Mouse (Mus musculus): ENCODE data around the gene Vsir. TPM values are rescaled to one million over a fixed set of nuclear protein-coding genes. Genes with fewer than 3 reads are reported as not detected.
A peak's percentile ranks its signal among the peaks of the same experiment; 100 is the strongest.

Vsir gene
- total and polyA plus RNA-seq, 2 experiments from 2014 or later, result 3.4 to 15.8 TPM

DNA sequence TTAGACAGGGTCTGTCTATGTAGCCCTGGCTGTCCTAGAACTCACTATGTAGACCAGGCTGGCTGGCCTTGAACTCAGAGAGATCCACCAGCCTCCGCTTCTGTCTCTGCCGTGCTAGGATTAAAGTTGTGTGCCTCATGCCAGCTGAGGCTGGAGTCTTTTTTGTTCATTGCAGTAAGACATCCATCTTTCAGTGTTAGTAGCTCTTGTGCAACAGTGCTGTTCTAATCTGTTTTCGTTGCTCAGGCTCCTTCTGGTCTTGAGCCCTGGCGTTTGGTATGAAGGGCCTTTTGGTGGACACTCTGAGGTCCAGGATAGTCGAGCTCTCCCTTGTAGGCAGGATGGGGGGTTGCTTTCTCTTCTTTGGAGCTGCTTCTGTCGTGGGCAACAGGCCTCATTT, 16.8 kb downstream of the Vsir start:
- Histone ChIP-seq H3K4me1 (ENCODE audit: insufficient read depth, low read length) (no peaks in the 10 kb centered on the region), H3K9me3 (ENCODE audit: low read length) (no peaks in the 10 kb centered on the region), H3K36me3 (ENCODE audit: insufficient read depth, low read length) (no peaks in the 10 kb centered on the region), H3K4me3 (ENCODE audit: low read depth, low read length) (no peak overlapping the region), H3K27ac (ENCODE audit: low read depth, low read length) (no peak overlapping the region), H3K9ac (replicated peaks; ENCODE audit: low read length, poor library complexity, severe bottlenecking) (no peak overlapping the region), H3K4me2 (ENCODE audit: low read depth, low read length, poor library complexity, severe bottlenecking) (no peak overlapping the region), H3K27me3 (ENCODE audit: insufficient read depth, low read length) (no peaks in the 10 kb centered on the region)
- no peak for DNase-seq (ENCODE audit: low spot score)
- TF ChIP-seq CTCF (IDR thresholded peaks at IDR 0.05), result no peak
- 64% methylated on average over 6 of the region's 6 CpGs for WGBS
- ATAC-seq (ENCODE audit: low FRiP score), result no peak

DNA sequence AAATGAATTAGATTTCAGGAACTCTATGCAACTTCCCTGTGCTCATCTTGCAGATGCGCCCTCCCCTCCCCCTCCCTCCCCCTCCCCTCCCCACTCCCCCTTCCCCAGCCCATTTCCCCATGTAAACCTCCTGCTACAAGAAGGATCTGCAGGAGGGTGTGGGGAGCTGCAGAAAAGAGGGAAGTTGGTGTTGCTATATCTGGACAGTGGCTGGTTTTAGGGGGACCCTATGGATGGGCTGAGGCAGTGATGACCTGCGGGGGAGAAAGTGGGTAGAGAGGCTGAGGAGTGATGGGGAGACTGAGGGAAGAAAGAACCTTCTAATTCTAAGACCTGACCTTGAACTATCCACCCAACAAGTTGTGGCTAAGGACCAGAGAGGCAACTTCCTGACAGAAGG, 20.5 kb downstream of the Vsir start:
- no peak overlapping the region for H3K4me3 ChIP-seq (ENCODE audit: low read depth, low read length)
- no peaks in the 10 kb centered on the region for H3K36me3 ChIP-seq (ENCODE audit: insufficient read depth, low read length)
- H3K27me3 ChIP-seq (ENCODE audit: insufficient read depth, low read length), result no peaks in the 10 kb centered on the region
- DNase-seq (ENCODE audit: low spot score), result no peak
- no peak overlapping the region for H3K9ac ChIP-seq (replicated peaks; ENCODE audit: low read length, poor library complexity, severe bottlenecking)
- ATAC-seq (ENCODE audit: low FRiP score), result no peak
- H3K9me3 ChIP-seq (ENCODE audit: low read length), result no peaks in the 10 kb centered on the region
- WGBS, result 94% methylated on average over 2 of the region's 2 CpGs
- H3K4me2 ChIP-seq (ENCODE audit: low read depth, low read length, poor library complexity, severe bottlenecking), result no peak overlapping the region
- H3K27ac ChIP-seq (ENCODE audit: low read depth, low read length), result no peak overlapping the region
- H3K4me1 ChIP-seq (ENCODE audit: insufficient read depth, low read length), result no peaks in the 10 kb centered on the region
- TF ChIP-seq CTCF (IDR thresholded peaks at IDR 0.05), result no peak

DNA sequence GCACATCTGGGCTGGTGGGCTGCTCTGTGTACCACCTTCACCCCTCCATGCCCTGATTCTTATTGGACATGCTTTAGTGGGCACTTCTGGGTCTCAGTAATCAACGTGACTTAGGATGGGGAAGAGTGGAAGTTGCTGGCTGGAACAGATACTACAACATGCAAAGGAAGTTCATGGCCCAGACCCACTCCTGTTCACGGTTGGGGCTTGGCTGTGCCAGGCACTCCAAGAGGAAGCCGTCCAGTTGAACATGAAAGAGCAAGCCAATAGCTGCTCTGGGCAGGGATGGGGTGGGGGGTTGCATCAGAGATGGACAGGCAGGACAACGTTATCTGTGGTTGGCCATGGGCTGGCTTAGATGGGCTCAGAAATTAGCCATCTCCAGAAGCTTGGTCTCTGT, 21.3 kb downstream of the Vsir start:
- ATAC-seq (ENCODE audit: low FRiP score), result no peak
- H3K4me3 ChIP-seq (ENCODE audit: low read depth, low read length), result no peak overlapping the region
- WGBS, result 79% methylated on average over 4 of the region's 4 CpGs
- no peaks in the 10 kb centered on the region for H3K4me1 ChIP-seq (ENCODE audit: insufficient read depth, low read length)
- H3K9ac ChIP-seq (replicated peaks; ENCODE audit: low read length, poor library complexity, severe bottlenecking), result no peak overlapping the region
- H3K9me3 ChIP-seq (ENCODE audit: low read length), result no peaks in the 10 kb centered on the region
- H3K27ac ChIP-seq (ENCODE audit: low read depth, low read length), result no peak overlapping the region
- no peaks in the 10 kb centered on the region for H3K36me3 ChIP-seq (ENCODE audit: insufficient read depth, low read length)
- no peak for TF ChIP-seq CTCF (IDR thresholded peaks at IDR 0.05)
- H3K4me2 ChIP-seq (ENCODE audit: low read depth, low read length, poor library complexity, severe bottlenecking), result no peak overlapping the region
- no peak for DNase-seq (ENCODE audit: low spot score)
- no peaks in the 10 kb centered on the region for H3K27me3 ChIP-seq (ENCODE audit: insufficient read depth, low read length)

DNA sequence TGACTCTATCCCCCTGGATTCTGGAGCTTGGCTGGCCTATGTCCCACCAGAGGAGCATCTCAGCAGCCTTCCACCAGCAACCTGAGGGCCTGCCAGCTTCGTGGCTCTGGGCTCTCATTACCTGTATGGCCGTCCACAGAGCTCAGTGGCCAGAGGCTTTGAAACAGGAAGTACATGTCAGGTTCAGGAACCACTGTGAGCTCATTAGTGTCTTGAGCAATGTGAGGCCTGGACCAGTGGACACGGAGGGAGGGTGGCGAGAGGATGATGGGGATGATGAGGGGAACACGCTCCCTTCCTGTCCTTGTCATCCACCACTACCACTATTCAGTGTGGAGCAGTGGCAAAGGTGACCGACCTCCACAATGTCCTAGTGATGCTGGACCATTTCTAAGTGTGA, 22.8 kb downstream of the Vsir start:
- WGBS, result 93% methylated on average over 6 of the region's 6 CpGs
- DNase-seq (ENCODE audit: low spot score) (no peak), ATAC-seq (ENCODE audit: low FRiP score) (no peak)
- H3K36me3 ChIP-seq (ENCODE audit: insufficient read depth, low read length), result no peaks in the 10 kb centered on the region
- H3K9me3 ChIP-seq (ENCODE audit: low read length), result no peaks in the 10 kb centered on the region
- H3K27ac ChIP-seq (ENCODE audit: low read depth, low read length), result no peak overlapping the region
- H3K9ac ChIP-seq (replicated peaks; ENCODE audit: low read length, poor library complexity, severe bottlenecking), result no peak overlapping the region
- no peak overlapping the region for H3K4me2 ChIP-seq (ENCODE audit: low read depth, low read length, poor library complexity, severe bottlenecking)
- no peaks in the 10 kb centered on the region for H3K27me3 ChIP-seq (ENCODE audit: insufficient read depth, low read length)
- TF ChIP-seq CTCF (IDR thresholded peaks at IDR 0.05), result no peak
- no peaks in the 10 kb centered on the region for H3K4me1 ChIP-seq (ENCODE audit: insufficient read depth, low read length)
- H3K4me3 ChIP-seq (ENCODE audit: low read depth, low read length), result no peak overlapping the region

DNA sequence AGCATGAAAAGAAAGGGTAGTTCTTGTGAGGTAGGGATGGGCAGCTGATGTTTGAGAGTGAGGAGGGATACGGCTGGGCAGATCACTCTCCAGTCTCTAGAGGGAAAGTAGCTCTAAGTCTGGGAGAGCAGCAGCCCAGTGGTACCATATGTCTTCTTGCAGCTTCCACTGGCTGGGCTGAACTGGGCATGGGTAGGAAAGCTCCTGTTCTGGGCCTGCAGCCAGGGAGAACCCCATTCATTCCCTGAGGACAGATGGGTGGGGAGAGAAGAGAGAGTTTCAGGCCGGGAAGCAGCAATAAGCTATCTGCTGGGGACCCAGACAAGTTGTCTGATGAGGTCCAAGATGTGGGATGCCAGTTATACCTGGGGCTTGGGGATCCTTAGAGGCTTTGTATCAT, 23.4 kb downstream of the Vsir start:
- H3K4me3 ChIP-seq (ENCODE audit: low read depth, low read length), result no peak overlapping the region
- H3K9me3 ChIP-seq (ENCODE audit: low read length), result no peaks in the 10 kb centered on the region
- no peak for TF ChIP-seq CTCF (IDR thresholded peaks at IDR 0.05)
- no peak overlapping the region for H3K27ac ChIP-seq (ENCODE audit: low read depth, low read length)
- no peak overlapping the region for H3K9ac ChIP-seq (replicated peaks; ENCODE audit: low read length, poor library complexity, severe bottlenecking)
- H3K4me2 ChIP-seq (ENCODE audit: low read depth, low read length, poor library complexity, severe bottlenecking), result no peak overlapping the region
- H3K27me3 ChIP-seq (ENCODE audit: insufficient read depth, low read length), result no peaks in the 10 kb centered on the region
- DNase-seq (ENCODE audit: low spot score) (peak; percentile 58), ATAC-seq (ENCODE audit: low FRiP score) (no peak)
- H3K4me1 ChIP-seq (ENCODE audit: insufficient read depth, low read length), result no peaks in the 10 kb centered on the region
- H3K36me3 ChIP-seq (ENCODE audit: insufficient read depth, low read length), result no peaks in the 10 kb centered on the region
- 68% methylated on average over 2 of the region's 2 CpGs for WGBS

DNA sequence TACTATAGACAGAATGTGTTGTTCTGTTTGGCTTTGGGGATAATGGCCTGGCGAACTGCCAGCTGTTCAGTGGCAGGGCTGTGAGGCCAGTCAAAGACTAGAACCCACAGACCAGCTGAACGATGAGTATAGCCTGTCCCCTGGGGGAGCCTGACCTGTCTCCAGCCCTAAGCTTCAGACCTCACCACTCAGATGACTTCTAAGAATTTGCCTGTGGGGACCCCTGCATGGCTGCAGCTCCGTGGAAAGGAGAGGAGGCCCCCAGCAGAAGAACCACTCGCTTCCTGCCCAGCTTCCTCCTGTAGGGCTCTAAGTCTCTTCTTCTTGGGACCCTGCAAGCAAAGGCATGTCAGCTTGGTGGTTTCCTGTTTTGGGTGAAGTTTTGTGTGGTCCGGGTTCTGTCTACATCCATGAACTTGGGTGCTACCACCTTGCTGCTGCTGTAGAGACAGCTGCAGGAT, 24.0 kb downstream of the Vsir start:
- DNase-seq (ENCODE audit: low spot score) (no peak), ATAC-seq (ENCODE audit: low FRiP score) (no peak)
- Histone ChIP-seq H3K9me3 (ENCODE audit: low read length) (no peaks in the 10 kb centered on the region), H3K4me3 (ENCODE audit: low read depth, low read length) (no peak overlapping the region), H3K27ac (ENCODE audit: low read depth, low read length) (no peak overlapping the region), H3K27me3 (ENCODE audit: insufficient read depth, low read length) (no peaks in the 10 kb centered on the region), H3K36me3 (ENCODE audit: insufficient read depth, low read length) (no peaks in the 10 kb centered on the region), H3K4me2 (ENCODE audit: low read depth, low read length, poor library complexity, severe bottlenecking) (no peak overlapping the region), H3K9ac (replicated peaks; ENCODE audit: low read length, poor library complexity, severe bottlenecking) (no peak overlapping the region), H3K4me1 (ENCODE audit: insufficient read depth, low read length) (no peaks in the 10 kb centered on the region)
- WGBS, result 73% methylated on average over 5 of the region's 5 CpGs
- no peak for TF ChIP-seq CTCF (IDR thresholded peaks at IDR 0.05)

All from midbrain, postnatal 0 days (tissue).